Mouse (Mus musculus) ES-E14 (cell line): ENCODE measurements at regions not wholly inside any gene's neighbourhood (a gene's known extent, or its start where the extent isn't known, plus 50 kb on each side); places are given as distances from the start of the nearest gene placed in this dataset.

Experiments used
- DNase-seq: peaks from one replicate; pipeline ENCODE4 v3.0.0-alpha.2; 2013; ENCODE audit warnings: low read depth, low spot score
- H3K27ac ChIP-seq: 2 replicates; pipeline ENCODE4 v1.5.1; 2012; ENCODE audit warnings: low read depth, mild to moderate bottlenecking, low read length, moderate library complexity, mixed read lengths; ENCODE audit not compliant: poor library complexity, insufficient read depth, severe bottlenecking
- H3K36me3 ChIP-seq: 2 replicates; pipeline ENCODE4 v1.6.1; 2012; ENCODE audit warnings: mild to moderate bottlenecking, low read length, moderate library complexity, mixed read lengths; ENCODE audit not compliant: control insufficient read depth, poor library complexity, insufficient read depth, severe bottlenecking
- H3K4me1 ChIP-seq, 2 experiments: fragments of 150-350 bp in 1 of 2; sonication (generic) in 1 of 2; 2 replicates each; pipeline ENCODE4 v1.6.1; 2012; ENCODE audit warnings: low read length in 2 of 2, mild to moderate bottlenecking in 1 of 2, mixed read lengths in 1 of 2; ENCODE audit not compliant: control insufficient read depth in 2 of 2, insufficient read depth in 2 of 2, poor library complexity in 1 of 2
- H3K4me3 ChIP-seq, 2 experiments: fragments of 150-350 bp in 1 of 2; sonication (generic) in 1 of 2; 2 replicates each; pipeline ENCODE4 v1.5.1; 2012; ENCODE audit warnings: low read length in 2 of 2, low read depth in 1 of 2, mild to moderate bottlenecking in 1 of 2, mixed read lengths in 1 of 2; ENCODE audit not compliant: insufficient read depth in 1 of 2, poor library complexity in 1 of 2, severe bottlenecking in 1 of 2
- H3K9ac ChIP-seq: 2 replicates; pipeline ENCODE4 v1.6.1; 2012; ENCODE audit warnings: low read depth, mild to moderate bottlenecking, low read length, mixed read lengths; ENCODE audit not compliant: poor library complexity, insufficient read depth, severe bottlenecking
- H3K9me3 ChIP-seq: fragments of 150-350 bp; sonication (generic); 2 replicates; pipeline ENCODE4 v1.6.1; 2012; ENCODE audit warnings: low read depth, mild to moderate bottlenecking, low read length; ENCODE audit not compliant: control insufficient read depth, insufficient read depth
- CHD2 ChIP-seq: IDR thresholded peaks from 2 replicates; pipeline ENCODE4 v1.6.1; 2014; ENCODE audit warnings: mild to moderate bottlenecking, low read depth, low read length, inconsistent platforms
- HCFC1 ChIP-seq: IDR thresholded peaks from 2 replicates; pipeline ENCODE4 v1.6.1; 2012; ENCODE audit warnings: low read length, inconsistent platforms, borderline replicate concordance; ENCODE audit not compliant: insufficient read depth
- MAFK ChIP-seq: IDR thresholded peaks from 2 replicates; pipeline ENCODE4 v1.6.1; 2014; ENCODE audit warnings: mild to moderate bottlenecking, low read depth, low read length, inconsistent platforms; ENCODE audit not compliant: insufficient read depth
- ZC3H11A ChIP-seq: IDR thresholded peaks from 2 replicates; pipeline ENCODE4 v1.6.1; 2012; ENCODE audit warnings: low read depth, mild to moderate bottlenecking, inconsistent platforms, low read length, borderline replicate concordance
- ZNF384 ChIP-seq: IDR thresholded peaks from 2 replicates; pipeline ENCODE4 v1.6.1; 2012; ENCODE audit warnings: low read depth, low read length, inconsistent platforms
- in situ Hi-C, 2 experiments: fragments of 600-800 bp; cut with MboI; formaldehyde crosslinking; loops; one replicate each; pipeline ENCODE4 v1.15.1; 2025; ENCODE audit warnings: low sequenced_read_pairs in 2 of 2, inconsistent platforms in 1 of 2; ENCODE audit not compliant: unreplicated experiment in 2 of 2

DNA sequence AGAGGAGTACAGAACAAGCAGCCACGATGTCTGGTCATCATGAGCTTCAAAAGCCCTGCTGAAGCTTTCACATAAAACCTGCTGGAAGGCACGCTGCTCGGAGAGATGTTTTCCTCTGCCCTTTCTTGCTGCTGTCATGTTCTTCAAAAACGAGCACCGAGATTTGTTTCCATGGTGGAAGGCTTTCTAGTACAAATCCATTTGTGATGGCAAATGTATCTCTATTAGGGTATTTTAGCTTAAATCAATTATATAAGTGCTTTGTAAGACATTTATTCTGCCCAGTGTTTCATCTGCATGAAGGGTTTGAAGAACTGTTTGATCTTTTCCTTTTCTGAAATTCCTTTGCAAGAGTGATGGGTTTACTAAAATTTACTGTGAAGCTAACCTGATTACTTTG, 253.1 kb downstream of the Fam173b start:
- in situ Hi-C loops = no loop called here
- H3K9ac ChIP-seq = no peak overlapping the region
- H3K4me3 ChIP-seq = no peak overlapping the region
- no peak for DNase-seq
- TF ChIP-seq ZC3H11A = no peak
- TF ChIP-seq CHD2 = no peak
- TF ChIP-seq MAFK = no peak
- TF ChIP-seq HCFC1 = no peak
- TF ChIP-seq ZNF384 = no peak
- H3K27ac ChIP-seq = no peak overlapping the region
- no peaks in the 10 kb centered on the region for H3K4me1 ChIP-seq
- no peaks in the 10 kb centered on the region for H3K36me3 ChIP-seq
- no peaks in the 10 kb centered on the region for H3K9me3 ChIP-seq

DNA sequence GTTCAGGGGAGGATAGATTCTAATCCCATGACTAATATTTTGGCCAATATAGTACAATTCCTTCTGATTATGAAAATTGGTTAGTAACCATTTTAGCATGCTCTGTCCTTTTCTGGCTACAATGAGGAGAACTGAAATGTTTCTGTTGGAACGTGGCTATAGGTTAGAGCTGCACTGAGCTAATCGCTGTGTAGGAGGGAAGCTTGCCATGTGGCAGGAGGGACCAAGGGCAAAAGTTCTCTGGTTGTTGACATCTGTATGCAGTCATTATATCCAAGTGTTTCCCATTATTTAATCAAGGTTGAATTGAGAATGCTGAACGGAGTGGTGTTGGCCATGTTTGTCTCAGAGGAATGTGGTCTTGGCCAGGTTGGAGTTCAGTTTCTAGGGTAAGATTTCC, 253.5 kb downstream of the Fam173b start:
- DNase-seq = no peak
- no peak overlapping the region for H3K4me3 ChIP-seq
- no peak overlapping the region for H3K27ac ChIP-seq
- no peaks in the 10 kb centered on the region for H3K4me1 ChIP-seq
- no peaks in the 10 kb centered on the region for H3K9me3 ChIP-seq
- TF ChIP-seq ZC3H11A (no peak), ZNF384 (no peak), CHD2 (no peak), HCFC1 (no peak), MAFK (no peak)
- no peak overlapping the region for H3K9ac ChIP-seq
- in situ Hi-C loops = no loop called here
- no peaks in the 10 kb centered on the region for H3K36me3 ChIP-seq

DNA sequence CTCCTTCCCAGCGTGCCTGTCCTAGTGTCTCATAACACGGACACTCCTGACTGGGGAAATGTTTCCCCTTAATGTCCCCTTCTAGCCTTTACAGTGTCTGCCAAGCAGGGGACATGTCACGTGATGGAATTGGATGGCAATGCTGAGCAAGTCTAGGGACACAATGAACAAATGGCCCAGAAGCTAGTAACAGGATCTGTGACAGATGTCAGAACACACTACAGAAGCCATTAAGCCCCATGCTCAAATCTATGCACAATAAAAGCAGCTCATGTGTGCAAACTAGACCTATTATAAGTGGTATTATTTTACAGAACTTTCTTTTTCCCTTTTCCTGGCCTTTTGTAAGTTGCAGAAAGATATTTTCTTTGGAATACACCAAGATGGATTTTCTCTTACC, 267.4 kb downstream of the Fam173b start:
- Histone ChIP-seq H3K4me3 (no peak overlapping the region), H3K4me1 (no peaks in the 10 kb centered on the region), H3K36me3 (no peaks in the 10 kb centered on the region), H3K9ac (no peak overlapping the region), H3K27ac (no peak overlapping the region), H3K9me3 (no peaks in the 10 kb centered on the region)
- in situ Hi-C loops = no loop called here
- TF ChIP-seq CHD2 = no peak
- no peak for TF ChIP-seq MAFK
- no peak for DNase-seq

DNA sequence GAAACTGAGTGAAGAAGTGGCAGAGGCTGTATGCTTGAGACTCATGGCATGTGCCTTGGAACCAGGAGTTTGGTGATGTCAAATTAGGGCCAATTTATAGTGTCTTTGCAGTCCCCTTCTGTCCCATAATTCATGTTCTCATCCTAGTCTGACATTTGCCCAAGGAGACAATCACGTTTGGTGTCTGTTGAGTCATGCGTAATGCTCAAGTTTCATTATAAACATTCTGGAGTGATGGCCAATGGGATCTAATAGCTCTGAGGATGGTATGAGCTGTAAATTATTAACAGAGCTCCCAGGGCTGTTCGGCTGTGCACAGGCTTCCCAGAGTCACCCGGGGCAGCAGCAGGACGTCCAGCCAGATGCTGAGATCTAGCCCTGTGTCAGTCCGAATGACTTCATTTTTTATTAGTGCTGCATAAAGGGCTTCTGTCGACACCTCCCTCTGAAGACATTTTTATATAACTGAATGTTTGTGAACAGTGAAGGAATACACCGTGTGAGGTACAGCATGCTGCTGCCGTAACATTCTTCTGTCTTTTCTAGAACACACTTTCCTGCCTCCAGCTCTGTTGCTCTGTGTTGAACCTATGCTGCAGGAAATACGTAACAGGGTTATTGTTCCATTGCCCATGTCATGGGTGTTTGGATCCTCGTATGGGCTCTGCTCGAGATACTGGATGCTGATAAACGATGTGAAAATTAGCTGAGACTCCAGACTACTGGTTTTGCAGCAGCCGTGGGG, 268.2 kb downstream of the Fam173b start:
- no peak overlapping the region for H3K4me3 ChIP-seq
- no peak overlapping the region for H3K9ac ChIP-seq
- H3K27ac ChIP-seq = no peak overlapping the region
- in situ Hi-C loops = no loop called here
- no peaks in the 10 kb centered on the region for H3K9me3 ChIP-seq
- no peaks in the 10 kb centered on the region for H3K4me1 ChIP-seq
- TF ChIP-seq HCFC1 (no peak), ZNF384 (no peak), ZC3H11A (no peak), MAFK (no peak), CHD2 (no peak)
- DNase-seq = no peak
- H3K36me3 ChIP-seq = no peaks in the 10 kb centered on the region

DNA sequence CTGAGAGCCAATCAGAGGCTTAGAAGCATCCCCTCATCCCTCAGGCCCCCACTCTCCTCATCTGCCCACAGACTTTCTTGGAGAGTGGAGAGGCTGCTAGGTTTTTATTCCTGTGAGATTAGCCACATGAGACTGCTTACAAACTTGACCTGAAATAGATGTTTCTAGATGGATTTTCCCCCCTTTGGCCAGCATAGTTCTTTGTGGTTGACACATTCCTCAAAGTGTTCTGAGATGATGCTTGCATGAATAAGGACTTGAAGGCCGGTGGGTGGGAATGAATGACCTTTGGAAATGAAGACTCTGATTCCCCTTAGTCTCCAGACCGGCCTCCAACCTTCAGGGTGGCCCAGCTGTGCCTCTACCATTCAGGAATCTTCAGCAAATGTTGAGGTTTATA, 273.8 kb downstream of the Fam173b start:
- no peak overlapping the region for H3K9ac ChIP-seq
- in situ Hi-C loops = no loop called here
- no peak overlapping the region for H3K4me3 ChIP-seq
- no peaks in the 10 kb centered on the region for H3K9me3 ChIP-seq
- no peak for DNase-seq
- no peaks in the 10 kb centered on the region for H3K4me1 ChIP-seq
- TF ChIP-seq MAFK (no peak), ZNF384 (no peak), HCFC1 (no peak), ZC3H11A (no peak), CHD2 (no peak)
- H3K27ac ChIP-seq = no peak overlapping the region
- H3K36me3 ChIP-seq = no peaks in the 10 kb centered on the region
